Mouse (Mus musculus): Measurements from ENCODE around the gene Abr. TPM values are rescaled to one million over a fixed set of nuclear protein-coding genes. Genes with fewer than 3 reads are reported as not detected.
A peak's percentile ranks its signal among the peaks of the same experiment; 100 is the strongest.

Gene Abr
- polyA plus RNA-seq, 1 experiment from 2014 or later = 73.4 TPM

DNA sequence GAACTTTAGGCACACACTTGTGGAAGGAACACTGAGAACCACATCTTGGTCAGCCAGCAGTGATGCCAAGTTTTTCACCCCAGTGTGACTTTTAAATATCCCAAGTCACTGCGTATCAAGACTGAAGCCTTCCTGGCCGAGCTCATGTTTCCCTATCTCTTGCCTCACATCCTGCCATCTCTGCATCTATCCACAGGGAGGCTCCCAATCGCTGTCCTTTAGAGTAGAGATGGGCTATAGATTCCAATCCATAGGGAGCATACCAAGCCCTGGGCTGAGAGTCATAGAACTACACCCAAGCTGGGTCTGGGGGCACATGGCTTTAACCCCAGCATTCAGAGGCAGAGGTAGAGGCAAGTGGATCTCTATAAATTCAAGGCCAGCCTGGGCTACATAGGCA lies 162.6 kb downstream of the Abr start:
- peaks cover 21% of the 10 kb centered on the region for H3K4me1 ChIP-seq
- H3K9me3 ChIP-seq = no peaks in the 10 kb centered on the region
- H3K4me3 ChIP-seq (replicated peaks) = no peak overlapping the region
- no peak overlapping the region for H3K9ac ChIP-seq
- no peak for ATAC-seq (ENCODE audit: low FRiP score)
- no peak overlapping the region for H3K4me2 ChIP-seq
- 82% methylated on average over 3 of the region's 3 CpGs for WGBS
- H3K27ac ChIP-seq = no peak overlapping the region
- no peaks in the 10 kb centered on the region for H3K27me3 ChIP-seq
- H3K36me3 ChIP-seq (replicated peaks) = peaks cover 72% of the 10 kb centered on the region

DNA sequence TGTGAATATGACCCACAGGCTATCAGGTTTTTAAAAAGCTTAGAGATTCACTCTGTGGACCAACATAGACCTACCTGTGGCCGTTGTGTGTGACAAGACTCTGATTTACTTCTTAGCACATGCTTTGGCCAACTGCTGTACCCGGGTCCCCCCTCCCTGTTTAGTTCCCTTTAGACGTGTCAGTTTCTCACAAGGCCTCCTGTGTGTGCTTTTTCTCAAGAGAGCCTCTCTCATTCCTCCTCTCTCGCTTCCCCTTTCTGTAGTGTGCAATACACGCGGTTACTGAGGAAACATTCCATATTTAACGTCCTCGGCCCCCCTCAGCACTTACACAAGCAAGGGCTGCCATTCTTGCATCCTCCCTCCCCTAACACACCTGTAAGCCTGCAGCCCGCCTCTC lies 163.4 kb downstream of the Abr start:
- WGBS = 87% methylated on average over 9 of the region's 9 CpGs
- Histone ChIP-seq H3K36me3 (replicated peaks) (peaks cover 79% of the 10 kb centered on the region), H3K27ac (0 out of 2 replicates have a peak overlapping the region, but pooled peaks have one; percentile 25)

DNA sequence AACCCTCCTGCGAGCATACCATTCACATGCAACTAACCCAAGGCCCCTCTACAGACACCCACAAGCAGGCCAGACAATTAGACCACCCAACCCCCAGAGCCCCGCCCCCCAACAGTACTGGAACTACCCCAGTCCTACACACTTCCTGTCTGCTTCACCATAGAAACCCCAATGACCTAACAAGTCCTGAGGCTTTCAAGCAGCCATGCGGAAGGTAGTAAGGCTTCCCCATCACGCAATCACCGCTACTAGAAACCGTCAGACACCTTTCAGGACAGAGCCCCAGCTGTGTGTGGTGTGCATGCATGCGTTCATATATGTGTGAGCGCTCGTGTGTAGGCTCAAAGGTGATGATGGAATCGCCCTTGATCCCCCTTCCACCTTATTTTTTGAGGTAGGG lies 165.2 kb downstream of the Abr start:
- H3K36me3 ChIP-seq (replicated peaks) = peaks cover 76% of the 10 kb centered on the region
- no peaks in the 10 kb centered on the region for H3K9me3 ChIP-seq
- H3K4me2 ChIP-seq = no peak overlapping the region
- 72% methylated on average over 10 of the region's 10 CpGs for WGBS
- H3K4me3 ChIP-seq (replicated peaks) = no peak overlapping the region
- H3K9ac ChIP-seq = no peak overlapping the region
- H3K27me3 ChIP-seq = no peaks in the 10 kb centered on the region
- H3K27ac ChIP-seq = no peak overlapping the region
- peak; percentile 47; the same call in 1 of the 2 replicates for ATAC-seq (ENCODE audit: low FRiP score)
- peaks cover 11% of the 10 kb centered on the region for H3K4me1 ChIP-seq

More for the DNA sequence above, 163.4 kb downstream of the Abr start:
- Histone ChIP-seq H3K9ac (no peak overlapping the region), H3K4me2 (no peak overlapping the region), H3K9me3 (no peaks in the 10 kb centered on the region), H3K4me3 (replicated peaks) (no peak overlapping the region), H3K4me1 (peaks cover 13% of the 10 kb centered on the region), H3K27me3 (no peaks in the 10 kb centered on the region)
- ATAC-seq (ENCODE audit: low FRiP score) = no peak

DNA sequence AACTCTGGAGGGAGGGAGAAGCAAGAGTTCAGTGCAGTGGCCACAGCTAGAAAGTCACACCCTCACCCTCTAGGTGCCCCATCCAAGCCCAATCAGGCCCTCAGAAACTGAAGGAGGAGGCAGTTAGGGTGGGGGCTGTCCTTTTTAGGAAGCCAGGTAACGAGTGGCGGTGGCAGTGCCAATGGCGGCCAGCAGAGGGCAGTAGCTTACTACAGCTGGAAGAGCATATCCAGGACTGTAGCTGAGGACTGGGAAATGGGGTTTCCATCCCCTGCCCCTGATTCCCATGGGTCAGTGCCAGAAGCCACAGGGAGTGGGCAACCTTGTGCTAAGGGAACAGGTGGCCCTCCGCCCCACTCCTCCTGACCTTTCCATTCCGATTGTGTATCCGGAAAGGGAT lies 165.9 kb downstream of the Abr start:
- H3K9ac ChIP-seq = no peak overlapping the region
- H3K36me3 ChIP-seq (replicated peaks) = peaks cover 76% of the 10 kb centered on the region
- no peaks in the 10 kb centered on the region for H3K9me3 ChIP-seq
- 22% methylated on average over 6 of the region's 6 CpGs for WGBS
- H3K4me3 ChIP-seq (replicated peaks) = no peak overlapping the region
- H3K27ac ChIP-seq = no peak overlapping the region
- peaks cover 14% of the 10 kb centered on the region for H3K4me1 ChIP-seq
- H3K4me2 ChIP-seq = no peak overlapping the region
- peak; percentile 63; the same call in 1 of the 2 replicates for ATAC-seq (ENCODE audit: low FRiP score)
- no peaks in the 10 kb centered on the region for H3K27me3 ChIP-seq

DNA sequence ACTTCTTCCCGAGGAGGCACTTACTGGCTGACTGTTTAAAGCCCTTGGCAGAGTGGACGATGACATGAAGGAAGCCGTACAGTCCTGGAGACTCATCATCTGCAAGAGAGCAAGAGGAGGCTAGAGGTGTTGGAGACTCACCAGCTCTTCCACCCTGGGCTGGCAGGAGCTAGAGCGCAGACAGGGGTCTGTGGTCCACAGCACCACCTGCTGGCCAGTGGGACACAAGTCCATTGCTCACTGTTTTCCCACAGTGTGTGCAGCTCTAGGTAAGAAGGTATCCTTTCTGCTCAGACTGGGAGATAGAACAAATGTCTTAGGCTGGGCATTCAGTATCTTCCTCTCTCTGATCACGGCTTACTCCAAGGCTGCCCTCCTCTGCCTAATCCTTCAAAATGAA lies 167.6 kb downstream of the Abr start:
- Histone ChIP-seq H3K4me3 (replicated peaks) (no peak overlapping the region), H3K4me1 (peaks cover 32% of the 10 kb centered on the region), H3K27me3 (no peaks in the 10 kb centered on the region), H3K9ac (no peak overlapping the region), H3K4me2 (no peak overlapping the region), H3K36me3 (replicated peaks) (peaks cover 65% of the 10 kb centered on the region), H3K27ac (no peak overlapping the region), H3K9me3 (no peaks in the 10 kb centered on the region)
- WGBS = 54% methylated on average over 5 of the region's 5 CpGs
- no peak for ATAC-seq (ENCODE audit: low FRiP score)

DNA sequence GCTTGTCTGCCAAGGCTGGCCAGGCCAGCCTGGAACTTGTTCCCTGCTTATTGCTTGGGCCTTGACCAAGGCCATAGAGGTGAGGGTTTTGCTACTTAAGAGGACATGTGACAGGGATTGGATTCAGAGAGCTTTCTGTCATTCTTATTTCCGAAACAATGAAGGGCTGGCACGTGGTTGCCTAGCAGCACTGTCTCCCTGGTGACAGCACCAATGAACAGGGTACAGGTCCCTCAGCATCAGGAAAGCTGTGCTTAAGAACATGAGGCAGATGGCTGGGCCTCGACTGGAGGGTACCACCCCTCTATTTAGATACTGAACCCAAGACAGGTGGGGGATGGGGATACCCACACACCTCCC lies 171.9 kb downstream of the Abr start:
- 3% methylated on average over 3 of the region's 3 CpGs for WGBS
- Histone ChIP-seq H3K27me3 (no peaks in the 10 kb centered on the region), H3K4me1 (peaks cover 62% of the 10 kb centered on the region), H3K9me3 (no peaks in the 10 kb centered on the region), H3K4me3 (replicated peaks) (no peak overlapping the region), H3K27ac (peak overlapping the region; percentile 96), H3K36me3 (replicated peaks) (peaks cover 39% of the 10 kb centered on the region), H3K9ac (peak overlapping the region; percentile 40), H3K4me2 (peak overlapping the region; percentile 27)
- ATAC-seq (ENCODE audit: low FRiP score) = peak; percentile 89

DNA sequence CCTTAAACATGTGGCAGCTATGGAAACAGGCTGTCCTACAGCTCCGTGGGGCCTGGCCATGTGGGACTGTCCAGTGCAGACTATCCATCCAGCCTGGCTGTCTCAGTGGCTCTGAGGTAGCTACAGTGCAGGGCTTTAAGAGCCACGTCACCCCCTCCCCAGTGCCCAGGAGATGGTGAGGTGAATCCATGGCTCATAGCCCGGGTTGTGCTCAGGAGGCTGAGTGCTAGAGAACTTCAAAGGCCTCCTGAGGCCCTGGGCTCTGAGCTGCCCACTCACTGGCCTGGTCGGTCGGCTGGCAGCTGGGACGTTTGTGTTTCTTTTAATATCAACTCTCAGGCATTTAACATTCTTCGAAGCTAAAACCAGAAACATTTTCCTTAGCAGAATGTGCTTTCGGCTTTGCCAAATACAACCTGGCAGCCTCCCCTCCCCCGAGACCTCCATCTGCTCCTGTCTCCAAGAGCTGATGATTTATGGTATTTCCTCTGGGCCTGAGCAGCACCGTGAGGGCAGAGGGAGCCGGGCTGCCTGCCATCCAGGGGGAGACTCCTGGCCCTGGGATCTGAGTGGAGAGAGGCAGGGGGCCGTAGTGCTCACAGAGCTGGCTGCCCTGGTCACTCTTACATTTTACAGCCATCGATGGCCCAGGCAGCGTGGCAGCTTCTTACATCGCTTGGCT lies 172.5 kb downstream of the Abr start:
- Histone ChIP-seq H3K9ac (peak overlapping the region; percentile 40), H3K4me2 (peak overlapping the region; percentile 27), H3K4me3 (replicated peaks) (no peak overlapping the region), H3K36me3 (replicated peaks) (peaks cover 37% of the 10 kb centered on the region), H3K27me3 (no peaks in the 10 kb centered on the region), H3K4me1 (peaks cover 63% of the 10 kb centered on the region), H3K27ac (peak overlapping the region; percentile 96), H3K9me3 (no peaks in the 10 kb centered on the region)
- ATAC-seq (ENCODE audit: low FRiP score) = peak; percentile 56
- 45% methylated on average over 15 of the region's 15 CpGs for WGBS

DNA sequence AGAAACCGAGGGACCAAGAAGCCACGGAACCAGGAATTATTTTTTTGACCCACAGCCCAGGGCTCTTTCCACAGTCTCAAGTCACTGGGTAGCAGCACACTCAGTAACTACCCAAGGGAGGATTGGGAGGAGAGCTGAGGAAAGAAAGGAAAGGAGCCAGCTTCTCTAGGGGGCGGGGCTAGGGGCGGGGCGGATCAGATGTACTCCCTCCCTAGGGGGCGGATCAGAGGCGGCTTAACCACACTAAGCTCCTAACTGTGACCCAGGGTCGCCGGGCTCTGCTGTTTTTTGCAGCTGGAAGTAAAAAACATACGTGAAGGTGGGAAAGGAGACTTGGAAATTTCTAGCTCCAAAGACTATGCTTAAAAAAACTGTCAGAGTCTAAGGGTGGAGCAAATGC lies 175.9 kb downstream of the Abr start:
- 0 out of 2 replicates have a peak, but pooled peaks have one; percentile 50 for ATAC-seq (ENCODE audit: low FRiP score)
- WGBS = 2% methylated on average over 10 of the region's 10 CpGs
- Histone ChIP-seq H3K4me1 (peaks cover 65% of the 10 kb centered on the region), H3K36me3 (replicated peaks) (peaks cover 19% of the 10 kb centered on the region), H3K27me3 (no peaks in the 10 kb centered on the region), H3K27ac (no peak overlapping the region), H3K4me2 (no peak overlapping the region), H3K9me3 (no peaks in the 10 kb centered on the region), H3K9ac (no peak overlapping the region), H3K4me3 (replicated peaks) (no peak overlapping the region)

DNA sequence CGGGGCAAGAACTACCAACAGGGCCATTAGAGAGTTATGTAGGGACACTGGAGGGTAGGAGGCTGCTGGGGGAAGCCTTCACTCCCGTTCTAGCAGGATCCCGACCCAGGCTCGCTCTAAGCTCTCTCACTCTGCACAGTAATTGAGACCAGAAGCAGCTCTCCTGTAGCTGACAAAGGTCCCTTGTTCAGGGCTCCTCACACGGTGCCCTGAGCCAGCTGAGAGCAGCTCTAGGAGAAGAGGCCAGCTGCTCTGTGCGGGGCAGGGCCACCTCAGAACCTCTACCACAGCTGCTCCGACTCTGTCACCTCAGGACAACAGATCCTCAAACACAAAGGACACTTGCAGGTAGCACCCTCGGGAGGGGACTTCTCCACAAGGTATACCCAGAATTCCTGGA lies 176.7 kb downstream of the Abr start:
- Histone ChIP-seq H3K4me2 (no peak overlapping the region), H3K36me3 (replicated peaks) (peaks cover 16% of the 10 kb centered on the region), H3K4me3 (replicated peaks) (no peak overlapping the region), H3K27me3 (no peaks in the 10 kb centered on the region), H3K9me3 (no peaks in the 10 kb centered on the region), H3K4me1 (peaks cover 60% of the 10 kb centered on the region), H3K9ac (no peak overlapping the region), H3K27ac (no peak overlapping the region)
- no peak for ATAC-seq (ENCODE audit: low FRiP score)
- WGBS = 31% methylated on average over 8 of the region's 8 CpGs

DNA sequence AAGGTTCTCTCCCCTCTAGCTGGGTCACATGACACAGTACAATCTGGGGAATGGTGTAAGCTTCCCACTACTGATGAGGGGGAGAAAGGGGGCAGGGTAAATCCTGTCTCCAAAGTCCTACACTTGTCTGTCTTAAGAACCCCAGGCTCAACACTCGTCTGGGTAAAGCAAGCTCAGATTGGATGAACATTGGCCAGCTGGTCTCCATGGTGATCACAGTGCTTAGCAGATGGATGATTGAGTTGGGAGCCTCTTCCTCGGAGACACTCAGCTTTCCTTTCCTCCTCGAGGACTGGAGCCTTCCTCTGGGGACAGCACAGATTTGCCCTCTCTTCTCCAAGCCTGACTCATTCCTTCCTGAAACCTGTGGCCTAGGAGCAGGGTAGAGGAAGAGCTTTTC lies 182.4 kb downstream of the Abr start:
- no peak overlapping the region for H3K27ac ChIP-seq
- peaks cover 23% of the 10 kb centered on the region for H3K36me3 ChIP-seq (replicated peaks)
- no peak overlapping the region for H3K4me3 ChIP-seq (replicated peaks)
- no peak overlapping the region for H3K4me2 ChIP-seq
- H3K9me3 ChIP-seq = no peaks in the 10 kb centered on the region
- ATAC-seq (ENCODE audit: low FRiP score) = no peak
- no peak overlapping the region for H3K9ac ChIP-seq
- H3K27me3 ChIP-seq = peaks cover 32% of the 10 kb centered on the region
- peaks cover 36% of the 10 kb centered on the region for H3K4me1 ChIP-seq
- WGBS = 28% methylated on average over 3 of the region's 3 CpGs

DNA sequence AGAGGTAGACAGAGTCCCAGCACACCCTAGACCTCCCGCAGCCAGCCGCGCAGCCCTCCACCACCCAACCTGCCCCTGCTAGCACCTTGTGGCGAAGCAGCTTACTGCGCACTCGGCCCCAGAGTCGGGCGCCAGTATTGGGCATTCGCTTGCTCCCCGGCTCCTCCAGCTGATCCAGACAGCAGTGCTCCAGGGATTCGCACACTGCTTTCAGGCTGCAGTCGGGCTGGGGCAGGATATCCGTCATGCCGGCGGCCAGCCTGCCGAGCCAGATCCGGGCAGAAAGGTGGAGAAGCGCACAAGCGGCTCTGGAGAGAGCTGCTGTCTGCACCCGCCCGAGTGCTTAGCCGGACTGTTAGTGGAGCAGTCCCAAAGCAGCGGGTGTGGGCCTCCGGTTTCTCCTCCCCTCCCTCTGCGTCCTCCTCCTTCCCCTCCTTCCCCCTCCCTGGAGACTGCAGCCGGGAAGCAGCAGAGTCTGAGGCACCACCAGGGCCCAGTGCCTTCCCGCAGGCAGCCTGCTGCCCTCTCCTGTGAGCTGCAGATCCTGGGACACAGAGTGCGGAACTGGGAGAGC lies 185.2 kb downstream of the Abr start:
- ATAC-seq (ENCODE audit: low FRiP score) = peak; percentile 69
- Histone ChIP-seq H3K36me3 (replicated peaks) (peaks cover 27% of the 10 kb centered on the region), H3K9ac (peak overlapping the region; percentile 47; the same call in 1 of the 2 replicates), H3K27me3 (peaks cover 32% of the 10 kb centered on the region), H3K4me3 (replicated peaks) (peak overlapping the region; percentile 26), H3K9me3 (no peaks in the 10 kb centered on the region), H3K27ac (peak overlapping the region; percentile 61; the same call in 1 of the 2 replicates), H3K4me2 (peak overlapping the region; percentile 50), H3K4me1 (peaks cover 34% of the 10 kb centered on the region)
- 7% methylated on average over 28 of the region's 28 CpGs for WGBS

DNA sequence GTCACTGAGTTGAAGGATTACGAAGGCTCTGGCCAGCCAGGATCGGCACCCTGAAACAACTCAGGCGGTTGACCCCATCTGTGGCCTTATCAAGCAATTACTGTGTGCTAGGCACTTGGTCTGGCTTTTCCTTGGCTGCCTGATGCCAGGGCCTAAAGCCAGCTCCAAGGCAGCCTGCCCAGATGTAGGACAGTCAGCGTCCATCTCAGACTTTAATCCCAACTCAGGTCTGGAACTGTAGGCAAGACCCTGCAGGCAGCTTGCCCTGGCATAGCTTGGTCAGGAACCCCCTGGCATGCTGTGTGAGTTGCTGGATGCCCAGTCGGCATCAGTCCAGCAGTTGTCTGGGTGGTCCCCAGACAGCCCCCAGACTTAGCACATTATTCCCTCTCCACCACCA lies 186.1 kb downstream of the Abr start:
- H3K27ac ChIP-seq = no peak overlapping the region
- no peak overlapping the region for H3K4me3 ChIP-seq (replicated peaks)
- H3K4me1 ChIP-seq = peaks cover 32% of the 10 kb centered on the region
- 85% methylated on average over 5 of the region's 5 CpGs for WGBS
- peaks cover 30% of the 10 kb centered on the region for H3K36me3 ChIP-seq (replicated peaks)
- H3K9ac ChIP-seq = no peak overlapping the region
- ATAC-seq (ENCODE audit: low FRiP score) = no peak
- no peak overlapping the region for H3K4me2 ChIP-seq
- H3K27me3 ChIP-seq = peaks cover 32% of the 10 kb centered on the region
- H3K9me3 ChIP-seq = no peaks in the 10 kb centered on the region
